Mouse (Mus musculus) retina, postnatal 1 day (tissue): Measurements from ENCODE around the gene Defb29.

ENCODE experiments used
- DNase-seq: peaks from one replicate; pipeline ENCODE4 v3.0.0-alpha.2; 2012

Defb29 gene

GRCm38 (mm10) chr2:152539944-152540710, at the start of gene Defb29:
Gene Defb29, minus strand, starts transcription at chr2:152540098.
- peak; percentile 40 for DNase-seq

- DNase-seq: peak; percentile 14
Observed at GRCm38 (mm10) chr2:152589021-152589420, 49.1 kb upstream of the Defb29 start.

GRCm38 (mm10) chr2:152588450-152588849, 48.6 kb upstream of the Defb29 start:
- peak; percentile 6 for DNase-seq

GRCm38 (mm10) chr2:152586926-152587560, 47.1 kb upstream of the Defb29 start:
- DNase-seq: peak; percentile 32

GRCm38 (mm10) chr2:152580612-152581011, 40.7 kb upstream of the Defb29 start:
- no peak for DNase-seq

GRCm38 (mm10) chr2:152580107-152580506, 40.2 kb upstream of the Defb29 start, which contains the start of gene Defb19:
Gene Defb19, minus strand, starts transcription at chr2:152580312.
- DNase-seq: no peak

GRCm38 (mm10) chr2:152573484-152573883, 33.6 kb upstream of the Defb29 start:
- no peak for DNase-seq

GRCm38 (mm10) chr2:152572114-152572794, 32.4 kb upstream of the Defb29 start, which contains the start of gene Defb21:
Gene Defb21, plus strand, starts transcription at chr2:152572744.
- DNase-seq: no peak

- no peak for DNase-seq
Observed at GRCm38 (mm10) chr2:152570313-152570712, 30.4 kb upstream of the Defb29 start.

- DNase-seq: peak; percentile 14
Observed at GRCm38 (mm10) chr2:152569881-152570280, 30.0 kb upstream of the Defb29 start.

GRCm38 (mm10) chr2:152569038-152569437, 29.1 kb upstream of the Defb29 start, which contains the start of gene Gm17416:
Gene Gm17416, plus strand, starts transcription at chr2:152569338.
- no peak for DNase-seq

- no peak for DNase-seq
Observed at GRCm38 (mm10) chr2:152556655-152557054, 16.8 kb upstream of the Defb29 start.

GRCm38 (mm10) chr2:152553774-152554423, 14.0 kb upstream of the Defb29 start:
- peak; percentile 71 for DNase-seq

- DNase-seq: no peak
Observed at GRCm38 (mm10) chr2:152548124-152548523, 8.2 kb upstream of the Defb29 start.

- DNase-seq: peak; percentile 71
Observed at GRCm38 (mm10) chr2:152544691-152545090, 4.8 kb upstream of the Defb29 start.

- DNase-seq: no peak
Observed at GRCm38 (mm10) chr2:152543478-152543877, 3.6 kb upstream of the Defb29 start.

- DNase-seq: no peak
Observed at GRCm38 (mm10) chr2:152542897-152543296, 3.0 kb upstream of the Defb29 start.

- no peak for DNase-seq
Observed at GRCm38 (mm10) chr2:152541979-152542378, 2.1 kb upstream of the Defb29 start.

GRCm38 (mm10) chr2:152517981-152518380, 21.9 kb downstream of the Defb29 start, which contains the start of gene Defb28:
Gene Defb28, plus strand, starts transcription at chr2:152518255.
- DNase-seq: no peak

GRCm38 (mm10) chr2:152516084-152516483, 23.8 kb downstream of the Defb29 start:
- DNase-seq: no peak

- no peak for DNase-seq
Observed at GRCm38 (mm10) chr2:152511592-152511991, 28.3 kb downstream of the Defb29 start, which contains the start of gene Defb26. Gene Defb26, minus strand, starts transcription at chr2:152511692.

GRCm38 (mm10) chr2:152503950-152504349, 35.9 kb downstream of the Defb29 start:
- no peak for DNase-seq

GRCm38 (mm10) chr2:152500863-152501229, 39.1 kb downstream of the Defb29 start:
- DNase-seq: no peak
